9 mouse cellular contexts compared by ENCODE assay signal in the genomic region with DNA sequence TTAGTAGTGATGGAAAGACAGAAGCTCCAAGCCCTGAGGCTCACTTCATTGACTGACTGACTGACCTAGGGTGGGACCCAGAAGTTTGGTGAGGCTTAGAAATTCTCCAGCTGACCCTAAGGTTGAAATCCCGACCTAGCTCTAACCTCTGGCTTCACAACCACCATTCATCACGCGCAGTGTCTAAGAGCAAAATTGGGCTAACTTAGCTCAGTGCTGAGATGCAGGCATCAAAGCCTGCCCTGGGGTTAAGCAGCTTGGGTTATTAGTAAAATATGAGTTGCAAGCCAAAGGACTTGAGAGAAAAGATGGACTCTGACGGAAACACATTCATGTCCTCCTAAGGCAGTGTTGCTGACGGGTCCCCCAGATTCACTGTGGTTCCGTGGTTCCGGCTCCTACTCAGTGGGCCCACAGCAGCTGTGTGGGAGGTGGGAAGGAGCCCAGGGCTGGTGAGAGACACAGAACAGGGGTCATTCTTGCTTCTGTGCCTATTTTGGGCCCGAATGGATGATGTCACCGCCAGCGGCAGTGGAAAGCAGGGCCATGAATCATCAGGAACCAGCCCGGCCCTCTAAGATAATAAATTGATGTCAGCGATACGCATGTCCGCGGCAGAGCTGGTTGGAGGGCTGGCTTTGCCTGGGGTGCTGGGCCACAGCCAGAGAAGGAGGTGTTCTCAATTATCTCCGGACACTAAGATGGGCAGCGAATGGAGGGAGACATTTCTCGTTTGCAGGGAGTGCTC.
DNase-seq lines count a peak whose midpoint lies in the region; ATAC-seq and TF ChIP-seq lines count a peak whose summit lies in the region.
"Had no signal": no experiment of that assay in that cellular context is flagged by ENCODE, and none has a peak within 500 bp of the region (broad histone marks: within the 10 kb centered on the region; RNA-seq: fewer than 3 reads in every experiment).

No protein-coding gene starts in this region.

- no peak for TF ChIP-seq CTCF in lung, postnatal 0 days (IDR thresholded peaks at IDR 0.05)
- TF ChIP-seq CTCF in stomach, postnatal 0 days (IDR thresholded peaks at IDR 0.05; ENCODE audit: low read depth): no peak

- 35% methylated on average over 18 of the region's 18 CpGs for WGBS in hindbrain, embryonic 15.5 days
- WGBS in lung, postnatal 0 days: 45% methylated on average over 18 of the region's 18 CpGs
- 30% methylated on average over 18 of the region's 18 CpGs for WGBS in stomach, postnatal 0 days

- no peaks in the 10 kb centered on the region for H3K27me3 ChIP-seq in hindbrain, embryonic 15.5 days
- H3K27me3 ChIP-seq in lung, postnatal 0 days (replicated peaks; ENCODE audit: insufficient read depth, low read length): no peaks in the 10 kb centered on the region
- no peaks in the 10 kb centered on the region for H3K27me3 ChIP-seq in stomach, postnatal 0 days (ENCODE audit: control insufficient read depth, insufficient read depth, low read length)

- H3K4me2 ChIP-seq in hindbrain, embryonic 15.5 days: no peak overlapping the region
- H3K4me2 ChIP-seq in lung, postnatal 0 days (replicated peaks; ENCODE audit: low read depth, low read length): no peak overlapping the region; the same call in 1 of the 2 replicates
- H3K4me2 ChIP-seq in stomach, postnatal 0 days (replicated peaks; ENCODE audit: low read depth): 0 out of 2 replicates have a peak overlapping the region, but pooled peaks have one; percentile 1

- DNase-seq in cerebellum, postnatal 25 days: peak; percentile 34 to 53
- DNase-seq in MN1 (ENCODE audit: low spot score): peak; percentile 90
- DNase-seq in gastrocnemius, postnatal 10 days: peak; percentile 36
- DNase-seq in lung, postnatal 0 days (ENCODE audit: low spot score): peak; percentile 72
- peak; percentile 57 for DNase-seq in stomach, postnatal 0 days (ENCODE audit: low spot score)
- DNase-seq in spleen, adult 12 weeks (ENCODE audit: low spot score): no peak

- no peak for TF ChIP-seq EP300 in lung, postnatal 0 days (IDR thresholded peaks at IDR 0.05)
- no peak for TF ChIP-seq EP300 in stomach, postnatal 0 days (optimal IDR thresholded peaks at IDR 0.05)

- H3K4me1 ChIP-seq in hindbrain, embryonic 15.5 days (replicated peaks): peaks cover 59% of the 10 kb centered on the region
- 0 out of 2 replicates have a peak, but pooled peaks cover 3% of the 10 kb centered on the region for H3K4me1 ChIP-seq in lung, postnatal 0 days (ENCODE audit: insufficient read depth, low read depth, low read length)
- 0 out of 2 replicates have a peak, but pooled peaks cover 6% of the 10 kb centered on the region for H3K4me1 ChIP-seq in stomach, postnatal 0 days (replicated peaks; ENCODE audit: control insufficient read depth, insufficient read depth)

- no peaks in the 10 kb centered on the region for H3K36me3 ChIP-seq in hindbrain, embryonic 15.5 days
- H3K36me3 ChIP-seq in lung, postnatal 0 days (ENCODE audit: insufficient read depth, low read length): no peaks in the 10 kb centered on the region
- H3K36me3 ChIP-seq in stomach, postnatal 0 days (ENCODE audit: control insufficient read depth, insufficient read depth, low read length): no peaks in the 10 kb centered on the region

- H3K4me3 ChIP-seq in hindbrain, embryonic 15.5 days: no peak overlapping the region
- no peak overlapping the region for H3K4me3 ChIP-seq in lung, postnatal 0 days (ENCODE audit: low read depth, low read length)
- H3K4me3 ChIP-seq in stomach, postnatal 0 days (ENCODE audit: low read depth, low read length): no peak overlapping the region
- H3K4me3 ChIP-seq: erythroblast, embryonic 14.5 days had no signal

- H3K9ac ChIP-seq in hindbrain, embryonic 15.5 days: no peak overlapping the region; the same call in 1 of the 2 replicates
- H3K9ac ChIP-seq in lung, postnatal 0 days (replicated peaks; ENCODE audit: low read depth): no peak overlapping the region
- H3K9ac ChIP-seq in stomach, postnatal 0 days (ENCODE audit: low read length): no peak overlapping the region

- peak overlapping the region; percentile 62 for H3K27ac ChIP-seq in hindbrain, embryonic 15.5 days (replicated peaks)
- H3K27ac ChIP-seq in lung, postnatal 0 days (ENCODE audit: low read length): no peak overlapping the region
- H3K27ac ChIP-seq in stomach, postnatal 0 days (replicated peaks): peak overlapping the region; percentile 61; the same call in 1 of the 2 replicates

- H3K9me3 ChIP-seq in hindbrain, embryonic 15.5 days: no peaks in the 10 kb centered on the region
- H3K9me3 ChIP-seq in lung, postnatal 0 days (ENCODE audit: low read length): no peaks in the 10 kb centered on the region
- no peaks in the 10 kb centered on the region for H3K9me3 ChIP-seq in stomach, postnatal 0 days (ENCODE audit: control insufficient read depth, low read length)

- ATAC-seq in cerebellum, adult (ENCODE audit: insufficient number of reproducible peaks, low FRiP score, low TSS enrichment): no peak
- ATAC-seq in hindbrain, embryonic 15.5 days (ENCODE audit: low FRiP score, low read depth): no peak
- peak; percentile 84 for ATAC-seq in lung, postnatal 0 days
- peak; percentile 48; the same call in 1 of the 2 replicates for ATAC-seq in stomach, postnatal 0 days (ENCODE audit: low FRiP score, low TSS enrichment)

Comparison
In these comparisons a context has a peak if more than half of its experiments do, and no peak if none do; other contexts are left out.
1. ATAC-seq: peak in lung, postnatal 0 days (single experiment) and stomach, postnatal 0 days (single experiment); none in cerebellum, adult (single experiment) and hindbrain, embryonic 15.5 days (single experiment).